Comparison of ENCODE assay signal across 20 mouse cellular contexts in the genomic region with DNA sequence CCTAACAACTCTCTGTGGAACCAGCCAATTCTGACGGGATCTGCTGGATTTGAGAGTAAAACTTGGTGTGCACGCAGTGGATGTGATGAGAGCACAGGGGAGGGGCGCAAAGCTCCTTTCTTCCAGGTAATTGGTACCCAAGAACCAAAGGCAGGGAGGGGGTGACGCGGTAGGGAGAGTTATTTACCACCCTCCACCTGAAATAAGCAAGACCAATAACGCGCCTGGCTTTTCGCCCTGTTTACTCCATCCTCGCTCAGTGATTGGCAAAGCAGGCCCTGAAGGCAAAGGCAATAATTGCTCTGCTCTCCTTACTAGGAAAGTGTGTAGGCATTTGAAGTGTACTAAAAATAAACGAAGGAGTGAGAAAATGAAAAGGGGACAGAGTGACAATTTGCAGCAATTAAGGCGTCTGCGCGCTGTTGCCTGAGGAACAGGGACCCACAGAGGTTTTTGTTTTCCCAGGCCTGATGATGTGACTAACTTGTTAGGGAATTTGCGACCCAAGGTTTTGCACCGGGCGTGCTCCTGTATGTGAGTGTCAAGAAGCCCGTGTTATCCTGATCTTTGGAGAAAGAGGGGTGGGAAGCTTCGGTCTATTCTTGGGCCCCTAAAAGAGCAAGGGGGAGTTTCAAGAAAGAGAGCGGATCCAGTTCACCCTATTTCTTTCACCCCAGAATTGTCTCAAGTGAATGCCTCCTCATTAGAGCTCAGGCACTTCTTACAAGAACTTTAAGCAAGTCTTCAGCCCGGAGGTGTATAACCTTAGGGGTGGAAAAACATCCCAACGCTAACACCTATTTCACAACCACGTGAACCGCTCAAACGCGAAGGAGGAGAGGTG. TPM values are rescaled to one million over a fixed set of nuclear protein-coding genes. Genes with fewer than 3 reads are reported as not detected.
DNase-seq lines count a peak whose midpoint lies in the region; ATAC-seq lines count a peak whose summit lies in the region.
"Had no signal": no experiment of that assay in that cellular context is flagged by ENCODE, and none has a peak within 500 bp of the region (broad histone marks: within the 10 kb centered on the region; RNA-seq: fewer than 3 reads in every experiment).

No protein-coding gene starts in this region.

- no peak overlapping the region for H3K9ac ChIP-seq in neural tube, embryonic 15.5 days (replicated peaks)
- H3K9ac ChIP-seq in embryonic facial prominence, embryonic 13.5 days: no peak overlapping the region
- H3K9ac ChIP-seq in limb, embryonic 13.5 days: no peak overlapping the region
- H3K9ac ChIP-seq: lung, embryonic 15.5 days; neural tube, embryonic 13.5 days had no signal

- peak; percentile 49 for DNase-seq in neural tube, embryonic 10.5 days (ENCODE audit: extremely low spot score, low spot score)
- DNase-seq in retina, postnatal 1 day: peak; percentile 12
- DNase-seq in kidney, postnatal 10 days: no peak
- DNase-seq in right cerebral cortex, postnatal 14 days: no peak
- DNase-seq in heart, adult 18-20 months: no peak
- DNase-seq: cerebellum, adult 8-10 months; heart, adult 2 months; kidney, adult 8-10 months; right cerebral cortex, adult 18-20 months had no signal

- WGBS in neural tube, embryonic 15.5 days: under 1% methylated on average over 25 of the region's 25 CpGs
- WGBS in embryonic facial prominence, embryonic 13.5 days: 2% methylated on average over 25 of the region's 25 CpGs
- 2% methylated on average over 25 of the region's 25 CpGs for WGBS in limb, embryonic 13.5 days

- H3K4me2 ChIP-seq in neural tube, embryonic 15.5 days: no peak overlapping the region
- H3K4me2 ChIP-seq in embryonic facial prominence, embryonic 13.5 days: peak overlapping the region; percentile 53
- H3K4me2 ChIP-seq in limb, embryonic 13.5 days (replicated peaks): peak overlapping the region; percentile 47
- H3K4me2 ChIP-seq: lung, embryonic 15.5 days; neural tube, embryonic 13.5 days had no signal

- H3K36me3 ChIP-seq in neural tube, embryonic 15.5 days: no peaks in the 10 kb centered on the region
- no peaks in the 10 kb centered on the region for H3K36me3 ChIP-seq in embryonic facial prominence, embryonic 13.5 days
- no peaks in the 10 kb centered on the region for H3K36me3 ChIP-seq in limb, embryonic 13.5 days
- H3K36me3 ChIP-seq: lung, embryonic 15.5 days; neural tube, embryonic 13.5 days had no signal

- no peak overlapping the region for H3K27ac ChIP-seq in neural tube, embryonic 15.5 days (replicated peaks)
- H3K27ac ChIP-seq in embryonic facial prominence, embryonic 13.5 days: no peak overlapping the region
- no peak overlapping the region for H3K27ac ChIP-seq in limb, embryonic 13.5 days
- H3K27ac ChIP-seq: heart, adult 2 months; lung, embryonic 15.5 days; neural tube, embryonic 13.5 days had no signal

- peaks cover 4% of the 10 kb centered on the region; the same call in 1 of the 2 replicates for H3K4me1 ChIP-seq in neural tube, embryonic 15.5 days
- H3K4me1 ChIP-seq in embryonic facial prominence, embryonic 13.5 days: peaks cover 37% of the 10 kb centered on the region
- H3K4me1 ChIP-seq in limb, embryonic 13.5 days: peaks cover 19% of the 10 kb centered on the region

- no peaks in the 10 kb centered on the region for H3K9me3 ChIP-seq in neural tube, embryonic 15.5 days (replicated peaks)
- no peaks in the 10 kb centered on the region for H3K9me3 ChIP-seq in embryonic facial prominence, embryonic 13.5 days
- H3K9me3 ChIP-seq in limb, embryonic 13.5 days: no peaks in the 10 kb centered on the region
- H3K9me3 ChIP-seq: lung, embryonic 15.5 days; neural tube, embryonic 13.5 days had no signal

- ATAC-seq in neural tube, embryonic 15.5 days (ENCODE audit: low FRiP score): no peak
- ATAC-seq in embryonic facial prominence, embryonic 13.5 days (ENCODE audit: insufficient number of reproducible peaks, insufficient read depth, low FRiP score, low TSS enrichment, low read depth): no peak
- no peak for ATAC-seq in limb, embryonic 13.5 days (ENCODE audit: low FRiP score, low read depth)

- no peak overlapping the region for H3K4me3 ChIP-seq in neural tube, embryonic 15.5 days (replicated peaks)
- no peak overlapping the region for H3K4me3 ChIP-seq in embryonic facial prominence, embryonic 13.5 days
- H3K4me3 ChIP-seq in limb, embryonic 13.5 days: 0 out of 2 replicates have a peak overlapping the region, but pooled peaks have one; percentile 23
- H3K4me3 ChIP-seq: heart, adult 2 months; lung, embryonic 15.5 days; neural tube, embryonic 13.5 days had no signal

- peaks cover 91% of the 10 kb centered on the region for H3K27me3 ChIP-seq in neural tube, embryonic 15.5 days (replicated peaks)
- peaks cover 98% of the 10 kb centered on the region for H3K27me3 ChIP-seq in embryonic facial prominence, embryonic 13.5 days
- peaks cover 96% of the 10 kb centered on the region for H3K27me3 ChIP-seq in limb, embryonic 13.5 days
- H3K27me3 ChIP-seq: CH12.LX had no signal

RNA-seq across cellular contexts. Expression of a gene that starts 8.0 kb away (rescaled TPM):
- polyA plus RNA-seq in neural tube, embryonic 15.5 days (2015; fragmentation: Nextera tagmentation; extraction: Ambion mirVana): 0.41 TPM in 1 of 2 replicates, not detected in the other
- 4.6 and 5.1 TPM in 2 replicates for polyA plus RNA-seq in embryonic facial prominence, embryonic 13.5 days (2015; fragmentation: Nextera tagmentation; extraction: Ambion mirVana)
- 1.5 and 2.7 TPM in 2 replicates for polyA plus RNA-seq in limb, embryonic 13.5 days (2015; fragmentation: Nextera tagmentation; extraction: Ambion mirVana)
- total RNA-seq in heart, adult 18-20 months (2021): not detected
- total RNA-seq: CH12.LX; heart, adult 2 months; hematopoietic stem cell, adult 5-6 weeks; liver, adult 2 months; megakaryocyte-erythroid progenitor cell, adult 5-6 weeks had no signal
- polyA plus RNA-seq: heart, adult 2 months; large intestine, adult 2 months; liver, adult 2 months; lung, embryonic 15.5 days; neural tube, embryonic 13.5 days; urinary bladder, adult 2 months had no signal

RNA-seq across cellular contexts. Expression of a gene that starts 26.8 kb away (rescaled TPM):
- polyA plus RNA-seq in neural tube, embryonic 15.5 days (2015; fragmentation: Nextera tagmentation; extraction: Ambion mirVana): 0.41 and 0.83 TPM in 2 replicates
- 44.3 and 54.9 TPM in 2 replicates for polyA plus RNA-seq in embryonic facial prominence, embryonic 13.5 days (2015; fragmentation: Nextera tagmentation; extraction: Ambion mirVana)
- 30.7 and 41.3 TPM in 2 replicates for polyA plus RNA-seq in limb, embryonic 13.5 days (2015; fragmentation: Nextera tagmentation; extraction: Ambion mirVana)
- under 1 TPM in 1 of 2 experiments, not detected in 1; 0.37 TPM for total RNA-seq in heart, adult 18-20 months (2021)
- total RNA-seq: CH12.LX; hematopoietic stem cell, adult 5-6 weeks; liver, adult 2 months; megakaryocyte-erythroid progenitor cell, adult 5-6 weeks had no signal
- polyA plus RNA-seq: liver, adult 2 months; urinary bladder, adult 2 months had no signal

Comparison
In these comparisons a context has a peak if more than half of its experiments do, and no peak if none do; other contexts are left out.
1. DNase-seq: peak in neural tube, embryonic 10.5 days (single experiment) and retina, postnatal 1 day (single experiment); none in kidney, postnatal 10 days (single experiment), right cerebral cortex, postnatal 14 days (single experiment) and heart, adult 18-20 months (0 of 2).
2. RNA of a gene that starts 26.8 kb away (polyA plus RNA-seq): 44.3 to 54.9 TPM in embryonic facial prominence, embryonic 13.5 days and 30.7 to 41.3 TPM in limb, embryonic 13.5 days; 0.41 to 0.83 TPM in neural tube, embryonic 15.5 days; every median in the first group is over 10 times any median in the second.